Mouse (Mus musculus) E14TG2a.4 (cell line): ENCODE measurements at regions not wholly inside any gene's neighbourhood (a gene's known extent, or its start where the extent isn't known, plus 50 kb on each side); places are given as distances from the start of the nearest gene placed in this dataset.

Source experiments
- H3K27me3 ChIP-seq: 2 replicates; pipeline ENCODE4 v1.6.1; 2014; ENCODE audit warnings: low read length, control low read depth; ENCODE audit not compliant: insufficient read depth
- H3K36me3 ChIP-seq: 2 replicates; pipeline ENCODE4 v1.6.1; 2014; ENCODE audit warnings: low read length, control low read depth; ENCODE audit not compliant: insufficient read depth
- H3K4me1 ChIP-seq: replicated peaks from 2 replicates; pipeline ENCODE4 v1.6.1; 2014; ENCODE audit warnings: low read depth, low read length, control low read depth
- H3K4me3 ChIP-seq: replicated peaks from 2 replicates; pipeline ENCODE4 v1.5.1; 2014; ENCODE audit warnings: mild to moderate bottlenecking, low read length
- H3K9me3 ChIP-seq: 2 replicates; pipeline ENCODE4 v1.6.1; 2014; ENCODE audit warnings: low read length, control low read depth
- CTCF ChIP-seq: conservative IDR thresholded peaks from 2 replicates; pipeline ENCODE4 v1.5.1; 2014; ENCODE audit warnings: low read length
- NANOG ChIP-seq: IDR thresholded peaks from 2 replicates; pipeline ENCODE4 v1.6.1; 2014; ENCODE audit warnings: borderline replicate concordance, low read length, mixed read lengths
- POU5F1 ChIP-seq: IDR thresholded peaks from 2 replicates; pipeline ENCODE4 v1.6.1; 2014; ENCODE audit warnings: low read length, borderline replicate concordance

- Histone ChIP-seq H3K9me3 (no peaks in the 10 kb centered on the region), H3K36me3 (no peaks in the 10 kb centered on the region), H3K4me1 (no peaks in the 10 kb centered on the region), H3K4me3 (no peak overlapping the region), H3K27me3 (peaks cover 3% of the 10 kb centered on the region; the same call in 1 of the 2 replicates)
- TF ChIP-seq NANOG (no peak), POU5F1 (no peak), CTCF (no peak)
These were observed 204.7 kb downstream of the Gm12728 start for GRCm38 (mm10) chr4:105994390-105994798.

- Histone ChIP-seq H3K9me3 (no peaks in the 10 kb centered on the region), H3K4me1 (no peaks in the 10 kb centered on the region), H3K36me3 (no peaks in the 10 kb centered on the region), H3K27me3 (peaks cover 3% of the 10 kb centered on the region; the same call in 1 of the 2 replicates), H3K4me3 (no peak overlapping the region)
- TF ChIP-seq CTCF = no peak
- TF ChIP-seq NANOG = no peak
- no peak for TF ChIP-seq POU5F1
These were observed 206.4 kb downstream of the Gm12728 start for GRCm38 (mm10) chr4:105996060-105996459.

GRCm38 (mm10) chr4:105996893-105997630, 207.4 kb downstream of the Gm12728 start:
- TF ChIP-seq CTCF (no peak), NANOG (no peak), POU5F1 (no peak)
- H3K36me3 ChIP-seq = no peaks in the 10 kb centered on the region
- no peak overlapping the region for H3K4me3 ChIP-seq
- H3K9me3 ChIP-seq = no peaks in the 10 kb centered on the region
- peaks cover 3% of the 10 kb centered on the region; the same call in 1 of the 2 replicates for H3K27me3 ChIP-seq
- no peaks in the 10 kb centered on the region for H3K4me1 ChIP-seq

GRCm38 (mm10) chr4:106002516-106002915, 212.8 kb downstream of the Gm12728 start:
- H3K4me1 ChIP-seq = no peaks in the 10 kb centered on the region
- H3K9me3 ChIP-seq = no peaks in the 10 kb centered on the region
- H3K4me3 ChIP-seq = no peak overlapping the region
- H3K36me3 ChIP-seq = no peaks in the 10 kb centered on the region
- no peak for TF ChIP-seq NANOG
- TF ChIP-seq POU5F1 = no peak
- no peak for TF ChIP-seq CTCF
- peaks cover 2% of the 10 kb centered on the region; the same call in 1 of the 2 replicates for H3K27me3 ChIP-seq

- no peak for TF ChIP-seq CTCF
- no peak for TF ChIP-seq POU5F1
- TF ChIP-seq NANOG = no peak
- no peaks in the 10 kb centered on the region for H3K27me3 ChIP-seq
- no peak overlapping the region for H3K4me3 ChIP-seq
- H3K9me3 ChIP-seq = no peaks in the 10 kb centered on the region
- no peaks in the 10 kb centered on the region for H3K36me3 ChIP-seq
- no peaks in the 10 kb centered on the region for H3K4me1 ChIP-seq
These were observed 216.3 kb downstream of the Gm12728 start for GRCm38 (mm10) chr4:106005936-106006335.

- no peaks in the 10 kb centered on the region for H3K27me3 ChIP-seq
- no peaks in the 10 kb centered on the region for H3K36me3 ChIP-seq
- H3K4me1 ChIP-seq = no peaks in the 10 kb centered on the region
- H3K4me3 ChIP-seq = no peak overlapping the region
- TF ChIP-seq CTCF (no peak), POU5F1 (no peak), NANOG (no peak)
- no peaks in the 10 kb centered on the region for H3K9me3 ChIP-seq
These were observed 217.9 kb downstream of the Gm12728 start for GRCm38 (mm10) chr4:106007334-106008190.

- no peaks in the 10 kb centered on the region for H3K36me3 ChIP-seq
- H3K9me3 ChIP-seq = no peaks in the 10 kb centered on the region
- no peak overlapping the region for H3K4me3 ChIP-seq
- no peaks in the 10 kb centered on the region for H3K27me3 ChIP-seq
- no peak for TF ChIP-seq NANOG
- TF ChIP-seq CTCF = no peak
- no peak for TF ChIP-seq POU5F1
- H3K4me1 ChIP-seq = no peaks in the 10 kb centered on the region
These were observed 227.5 kb downstream of the Gm12728 start for GRCm38 (mm10) chr4:106017065-106017646.

GRCm38 (mm10) chr4:106018936-106019335, 229.3 kb downstream of the Gm12728 start:
- H3K36me3 ChIP-seq = no peaks in the 10 kb centered on the region
- H3K4me3 ChIP-seq = no peak overlapping the region
- no peaks in the 10 kb centered on the region for H3K4me1 ChIP-seq
- H3K27me3 ChIP-seq = no peaks in the 10 kb centered on the region
- TF ChIP-seq CTCF (no peak), POU5F1 (no peak), NANOG (no peak)
- peaks cover 5% of the 10 kb centered on the region; the same call in 1 of the 2 replicates for H3K9me3 ChIP-seq
